10 mouse cellular contexts compared by ENCODE assay signal in the genomic region with DNA sequence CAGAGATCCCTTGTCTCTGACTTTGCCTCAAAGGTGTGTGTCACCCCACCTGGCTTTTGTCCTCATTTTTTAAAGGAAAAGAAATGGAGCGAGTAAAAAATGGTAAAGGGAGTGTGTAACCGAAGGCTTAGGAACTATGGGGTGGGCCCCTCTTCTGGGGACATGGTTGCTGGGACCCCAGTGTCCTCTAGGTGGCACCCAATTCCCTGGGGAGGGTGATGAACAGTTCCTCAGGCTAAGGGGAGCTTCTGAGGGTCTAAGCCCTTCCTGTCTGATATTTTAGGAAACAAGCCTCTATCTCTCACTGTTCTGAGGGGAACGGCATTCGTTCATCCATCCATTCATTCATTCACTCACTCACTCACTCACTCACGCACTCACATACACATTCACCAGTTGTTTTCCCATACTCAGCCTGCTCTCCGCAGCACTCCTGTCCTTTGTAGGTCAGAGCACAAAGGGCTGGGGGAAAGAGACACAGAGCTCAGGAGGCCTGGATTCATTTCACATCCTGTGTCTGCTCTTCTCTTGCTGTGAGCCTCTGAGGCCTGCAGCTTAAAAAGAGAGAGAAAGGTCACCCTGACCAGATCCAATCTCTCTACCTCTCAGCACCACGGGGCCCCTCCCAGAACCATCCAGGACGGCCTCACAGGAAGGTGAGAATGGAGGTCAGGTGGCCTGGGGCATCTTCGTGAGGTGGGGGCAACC. TPM values are rescaled to one million over a fixed set of nuclear protein-coding genes. Genes with fewer than 3 reads are reported as not detected.
DNase-seq lines count a peak whose midpoint lies in the region; ATAC-seq and TF ChIP-seq lines count a peak whose summit lies in the region.
"Had no signal": no experiment of that assay in that cellular context is flagged by ENCODE, and none has a peak within 500 bp of the region (broad histone marks: within the 10 kb centered on the region; RNA-seq: fewer than 3 reads in every experiment).

No protein-coding gene starts in this region.

- no peaks in the 10 kb centered on the region for H3K9me3 ChIP-seq in embryonic facial prominence, embryonic 11.5 days (replicated peaks; ENCODE audit: control insufficient read depth, low read length)
- H3K9me3 ChIP-seq in embryonic facial prominence, embryonic 10.5 days = no peaks in the 10 kb centered on the region
- H3K9me3 ChIP-seq in limb, embryonic 11.5 days (ENCODE audit: control insufficient read depth, low read length) = no peaks in the 10 kb centered on the region
- H3K9me3 ChIP-seq in limb, embryonic 10.5 days (replicated peaks) = no peaks in the 10 kb centered on the region
- H3K9me3 ChIP-seq in stomach, postnatal 0 days (ENCODE audit: control insufficient read depth, low read length) = no peaks in the 10 kb centered on the region
- H3K9me3 ChIP-seq: hindbrain, embryonic 15.5 days; megakaryocyte, embryonic 14.5 days had no signal

- no peak overlapping the region for H3K9ac ChIP-seq in embryonic facial prominence, embryonic 11.5 days (replicated peaks; ENCODE audit: low read length)
- H3K9ac ChIP-seq in limb, embryonic 11.5 days (ENCODE audit: low read length) = no peak overlapping the region
- H3K9ac ChIP-seq in stomach, postnatal 0 days (ENCODE audit: low read length) = no peak overlapping the region
- H3K9ac ChIP-seq: hindbrain, embryonic 15.5 days had no signal

- H3K4me3 ChIP-seq in embryonic facial prominence, embryonic 11.5 days (ENCODE audit: low read depth, low read length) = no peak overlapping the region
- H3K4me3 ChIP-seq in embryonic facial prominence, embryonic 10.5 days = no peak overlapping the region
- H3K4me3 ChIP-seq in limb, embryonic 11.5 days (ENCODE audit: low read depth, low read length) = no peak overlapping the region
- no peak overlapping the region for H3K4me3 ChIP-seq in limb, embryonic 10.5 days
- no peak overlapping the region for H3K4me3 ChIP-seq in stomach, postnatal 0 days (ENCODE audit: low read depth, low read length)
- H3K4me3 ChIP-seq: hindbrain, embryonic 15.5 days; megakaryocyte, embryonic 14.5 days had no signal

- H3K36me3 ChIP-seq in embryonic facial prominence, embryonic 11.5 days (replicated peaks; ENCODE audit: control insufficient read depth, insufficient read depth, low read depth, low read length) = no peaks in the 10 kb centered on the region
- H3K36me3 ChIP-seq in embryonic facial prominence, embryonic 10.5 days (replicated peaks) = no peaks in the 10 kb centered on the region
- H3K36me3 ChIP-seq in limb, embryonic 11.5 days (ENCODE audit: control insufficient read depth, insufficient read depth, low read length) = no peaks in the 10 kb centered on the region
- H3K36me3 ChIP-seq in limb, embryonic 10.5 days = no peaks in the 10 kb centered on the region
- H3K36me3 ChIP-seq in stomach, postnatal 0 days (ENCODE audit: control insufficient read depth, insufficient read depth, low read length) = no peaks in the 10 kb centered on the region
- H3K36me3 ChIP-seq: hindbrain, embryonic 15.5 days had no signal

- TF ChIP-seq CTCF in stomach, postnatal 0 days (IDR thresholded peaks at IDR 0.05; ENCODE audit: low read depth) = peak; percentile 75

- H3K27me3 ChIP-seq in embryonic facial prominence, embryonic 11.5 days (ENCODE audit: control insufficient read depth, insufficient read depth, low read length) = no peaks in the 10 kb centered on the region
- H3K27me3 ChIP-seq in embryonic facial prominence, embryonic 10.5 days (replicated peaks; ENCODE audit: low read depth, poor library complexity, severe bottlenecking) = peaks cover 32% of the 10 kb centered on the region
- no peaks in the 10 kb centered on the region for H3K27me3 ChIP-seq in limb, embryonic 11.5 days (ENCODE audit: control insufficient read depth, insufficient read depth, low read length)
- peaks cover 65% of the 10 kb centered on the region for H3K27me3 ChIP-seq in limb, embryonic 10.5 days (ENCODE audit: low read depth, poor library complexity, severe bottlenecking)
- no peaks in the 10 kb centered on the region for H3K27me3 ChIP-seq in stomach, postnatal 0 days (ENCODE audit: control insufficient read depth, insufficient read depth, low read length)
- H3K27me3 ChIP-seq: hindbrain, embryonic 15.5 days had no signal

- intact Hi-C loops in gastrocnemius, postnatal 36 days (cut with DNase I) = loop anchor here (1.0 kb wide), 1 partner anchor 65 kb away; no protein-coding TSS in a partner anchor

- WGBS in embryonic facial prominence, embryonic 11.5 days = 52% methylated on average over 9 of the region's 9 CpGs
- 58% methylated on average over 9 of the region's 9 CpGs for WGBS in embryonic facial prominence, embryonic 10.5 days
- WGBS in limb, embryonic 11.5 days = 44% methylated on average over 9 of the region's 9 CpGs
- 45% methylated on average over 9 of the region's 9 CpGs for WGBS in limb, embryonic 10.5 days
- WGBS in stomach, postnatal 0 days = 47% methylated on average over 9 of the region's 9 CpGs

- no peaks in the 10 kb centered on the region for H3K4me1 ChIP-seq in embryonic facial prominence, embryonic 11.5 days (ENCODE audit: control insufficient read depth, insufficient read depth, low read length)
- peaks cover 35% of the 10 kb centered on the region for H3K4me1 ChIP-seq in embryonic facial prominence, embryonic 10.5 days
- no peaks in the 10 kb centered on the region for H3K4me1 ChIP-seq in limb, embryonic 11.5 days (ENCODE audit: control insufficient read depth, insufficient read depth, low read length)
- peaks cover 38% of the 10 kb centered on the region for H3K4me1 ChIP-seq in limb, embryonic 10.5 days
- H3K4me1 ChIP-seq in stomach, postnatal 0 days (replicated peaks; ENCODE audit: control insufficient read depth, insufficient read depth) = no peaks in the 10 kb centered on the region
- H3K4me1 ChIP-seq: hindbrain, embryonic 15.5 days had no signal

- no peak for ATAC-seq in embryonic facial prominence, embryonic 11.5 days (replicated peaks; ENCODE audit: insufficient number of reproducible peaks, low FRiP score, low TSS enrichment, low read depth)
- no peak for ATAC-seq in limb, embryonic 11.5 days (ENCODE audit: insufficient number of reproducible peaks, low FRiP score, low TSS enrichment, low read depth)
- ATAC-seq in stomach, postnatal 0 days (ENCODE audit: low FRiP score, low TSS enrichment) = no peak

- no peak overlapping the region for H3K27ac ChIP-seq in embryonic facial prominence, embryonic 11.5 days (replicated peaks; ENCODE audit: low read depth, low read length)
- H3K27ac ChIP-seq in embryonic facial prominence, embryonic 10.5 days (replicated peaks) = no peak overlapping the region
- H3K27ac ChIP-seq in limb, embryonic 11.5 days (replicated peaks; ENCODE audit: low read depth, low read length) = no peak overlapping the region
- H3K27ac ChIP-seq in limb, embryonic 10.5 days = no peak overlapping the region
- no peak overlapping the region for H3K27ac ChIP-seq in stomach, postnatal 0 days (replicated peaks)
- H3K27ac ChIP-seq: hindbrain, embryonic 15.5 days had no signal

- peak; percentile 49 for DNase-seq in embryonic facial prominence, embryonic 11.5 days (ENCODE audit: low spot score)
- DNase-seq in embryonic facial prominence, embryonic 10.5 days (ENCODE audit: low spot score) = no peak
- DNase-seq in limb, embryonic 11.5 days (ENCODE audit: low spot score) = peak; percentile 46
- DNase-seq in limb, embryonic 10.5 days (ENCODE audit: low spot score) = no peak
- DNase-seq in NIH3T3 (ENCODE audit: low read depth) = peak; percentile 46
- peak; percentile 43 for DNase-seq in heart, postnatal 4 days
- DNase-seq in stomach, postnatal 0 days (ENCODE audit: low spot score) = no peak
- no peak for DNase-seq in gastrocnemius, postnatal 36 days

- no peak overlapping the region for H3K4me2 ChIP-seq in embryonic facial prominence, embryonic 11.5 days (ENCODE audit: low read depth, low read length)
- H3K4me2 ChIP-seq in limb, embryonic 11.5 days (ENCODE audit: low read depth, severe bottlenecking) = no peak overlapping the region
- H3K4me2 ChIP-seq in stomach, postnatal 0 days (replicated peaks; ENCODE audit: low read depth) = no peak overlapping the region
- H3K4me2 ChIP-seq: hindbrain, embryonic 15.5 days had no signal

- no peak for TF ChIP-seq EP300 in stomach, postnatal 0 days (optimal IDR thresholded peaks at IDR 0.05)

RNA-seq across cellular contexts. Expression of a gene that starts 36.3 kb away (rescaled TPM):
- polyA plus RNA-seq in embryonic facial prominence, embryonic 11.5 days (2014; fragmentation: Nextera tagmentation; extraction: Ambion mirVana) = 8.2 and 11.9 TPM in 2 replicates
- 21.3 and 50.0 TPM in 2 replicates for polyA plus RNA-seq in embryonic facial prominence, embryonic 10.5 days (2016; fragmentation: Nextera tagmentation; extraction: Ambion mirVana)
- 2.6 and 3.0 TPM in 2 replicates for polyA plus RNA-seq in limb, embryonic 11.5 days (2014; fragmentation: Nextera tagmentation; extraction: Ambion mirVana)
- 3.3 and 8.5 TPM in 2 replicates for polyA plus RNA-seq in limb, embryonic 10.5 days (2016; fragmentation: Nextera tagmentation; extraction: Ambion mirVana)
- under 1 TPM; 0.74 to 0.81 TPM for total RNA-seq in heart, postnatal 4 days (2021)
- 0.12 and 0.16 TPM in 2 replicates for polyA plus RNA-seq in stomach, postnatal 0 days (2015; fragmentation: Nextera tagmentation; extraction: Ambion mirVana)
- total RNA-seq in gastrocnemius, postnatal 36 days (2021) = not detected
- polyA plus RNA-seq: hindbrain, embryonic 15.5 days had no signal

Comparison
In these comparisons a context has a peak if more than half of its experiments do, and no peak if none do; other contexts are left out.
1. DNase-seq: peak in embryonic facial prominence, embryonic 11.5 days (single experiment), limb, embryonic 11.5 days (single experiment), NIH3T3 (single experiment) and heart, postnatal 4 days (single experiment); none in embryonic facial prominence, embryonic 10.5 days (single experiment), limb, embryonic 10.5 days (single experiment), stomach, postnatal 0 days (single experiment) and gastrocnemius, postnatal 36 days (0 of 2).